Mouse (Mus musculus) layer of hippocampus, adult 11-12 months (tissue): ENCODE data around the gene Flii.

Experiments
- DNase-seq: peaks from one replicate; pipeline ENCODE4 v3.0.0; 2022; ENCODE audit warnings: low spot score

Flii gene

GRCm38 (mm10) chr11:60726601-60727391 lies at the start of gene Flii:
Gene Flii, minus strand, starts transcription at chr11:60727263.
- DNase-seq: peak; percentile 80

DNA sequence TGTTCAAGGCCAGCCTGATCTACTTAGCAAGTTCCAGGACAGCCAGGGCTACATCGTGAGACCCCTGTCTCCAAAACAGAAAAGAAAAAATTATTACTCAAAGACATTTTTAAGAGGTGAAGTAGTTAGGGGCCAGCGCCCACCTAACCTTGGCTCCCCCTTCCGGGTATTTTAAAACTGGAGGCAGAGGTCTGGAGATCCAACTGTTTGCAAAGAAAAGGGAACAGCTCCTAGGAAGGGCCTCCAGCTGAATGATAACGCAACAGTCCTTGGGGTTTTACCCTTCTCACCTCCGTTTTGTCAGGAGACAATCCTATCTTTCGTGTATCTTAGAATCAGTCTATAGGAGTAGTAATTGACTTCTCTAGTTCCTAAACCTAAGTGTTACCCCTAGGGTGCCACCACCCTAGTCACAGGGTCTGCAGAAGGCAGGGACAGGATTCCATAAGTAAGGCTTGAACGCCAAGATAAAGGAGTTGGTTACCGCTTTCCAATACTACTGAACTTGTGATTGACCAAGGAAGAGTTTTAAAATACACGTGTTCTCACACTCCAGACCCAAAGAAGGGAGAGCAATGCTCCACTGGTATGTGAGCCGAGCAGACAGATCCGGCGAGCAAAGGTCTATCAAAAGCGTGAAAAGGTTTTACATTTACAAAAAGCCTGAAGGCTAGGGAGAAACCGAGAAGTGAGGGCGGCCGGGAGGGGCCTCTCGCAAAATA lies 49.2 kb upstream of the Flii start:
- DNase-seq: no peak

DNA sequence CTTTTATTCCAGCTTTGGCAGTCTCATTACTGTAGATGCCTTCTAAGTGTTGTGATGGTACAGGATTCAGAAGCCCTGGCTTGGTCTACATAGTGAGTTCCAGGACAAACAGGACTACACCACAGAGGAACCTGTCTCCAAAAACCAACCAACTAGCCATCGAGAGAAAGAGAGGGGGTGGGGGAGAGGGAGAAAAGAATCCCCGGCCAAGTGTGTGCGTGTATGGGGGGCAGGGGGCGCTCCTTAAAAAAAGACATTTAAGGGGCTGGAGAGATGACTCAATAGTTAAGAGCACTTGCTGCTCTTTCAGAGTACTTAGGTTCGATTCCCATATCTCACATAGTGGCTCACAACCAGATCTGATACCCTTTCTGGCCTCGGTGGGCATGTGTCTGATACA lies 48.5 kb upstream of the Flii start:
- no peak for DNase-seq

DNA sequence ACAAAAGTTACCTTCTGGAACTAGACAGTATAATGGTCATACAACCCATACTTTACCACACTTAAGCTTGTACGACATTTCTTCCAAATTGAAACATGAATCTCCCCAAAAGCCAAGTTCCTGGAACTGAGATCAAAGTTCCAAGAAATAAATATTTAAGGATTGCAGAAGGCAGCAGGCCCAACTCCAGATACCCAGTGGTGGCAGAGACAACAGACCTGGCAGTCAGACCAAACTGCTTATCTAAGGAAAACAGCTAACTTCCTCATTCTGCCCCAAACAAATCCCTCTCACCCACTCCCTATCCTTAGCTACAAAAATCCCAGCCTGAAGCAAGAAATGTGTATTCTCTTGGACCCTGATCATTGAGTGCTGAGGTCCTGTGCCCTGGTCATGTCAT lies 47.8 kb upstream of the Flii start:
- no peak for DNase-seq

GRCm38 (mm10) chr11:60774158-60774689 lies 47.2 kb upstream of the Flii start:
- no peak for DNase-seq

DNA sequence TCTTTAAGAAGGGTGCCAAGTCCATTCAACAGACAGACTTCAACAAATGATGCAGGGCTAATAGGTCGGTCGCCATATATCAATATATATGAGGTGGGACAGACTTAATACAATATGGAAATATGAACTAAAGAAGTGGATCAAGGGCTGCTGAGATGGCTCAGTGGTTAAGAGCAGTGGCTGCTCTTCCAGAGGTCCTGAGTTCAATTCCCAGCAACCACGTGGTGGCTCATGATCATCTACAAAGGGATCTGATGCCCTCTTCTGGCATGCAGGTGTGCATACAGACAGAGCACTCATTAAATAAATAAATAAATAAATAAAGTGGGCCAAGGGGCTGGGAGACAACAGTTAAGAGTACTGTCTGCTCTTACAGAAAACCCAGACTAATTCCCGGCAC lies 45.1 kb upstream of the Flii start:
- no peak for DNase-seq

GRCm38 (mm10) chr11:60770776-60771175 lies 43.7 kb upstream of the Flii start:
- DNase-seq: no peak

- no peak for DNase-seq
These were observed 42.3 kb upstream of the Flii start for GRCm38 (mm10) chr11:60769322-60769721.

GRCm38 (mm10) chr11:60766969-60767368 lies 39.9 kb upstream of the Flii start:
- DNase-seq: no peak

DNA sequence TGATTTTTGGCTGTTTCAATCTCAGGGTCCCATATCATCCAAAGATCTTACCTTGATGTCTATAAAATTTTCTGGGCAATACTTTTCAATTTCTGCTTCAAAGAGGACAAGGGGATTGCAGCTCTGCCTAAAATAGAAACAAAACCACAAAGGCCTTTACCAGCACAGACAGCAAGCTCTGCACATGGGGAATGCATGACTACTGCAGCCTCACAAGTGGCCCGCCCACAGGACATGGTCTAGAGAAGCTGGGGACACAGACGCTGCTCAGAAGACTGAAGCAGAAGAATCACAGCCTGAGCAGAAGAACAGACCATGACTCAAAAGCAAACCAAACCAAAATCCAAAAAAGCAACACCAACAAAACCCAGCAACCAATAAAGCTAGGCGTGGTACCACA lies 34.6 kb upstream of the Flii start:
- DNase-seq: no peak

DNA sequence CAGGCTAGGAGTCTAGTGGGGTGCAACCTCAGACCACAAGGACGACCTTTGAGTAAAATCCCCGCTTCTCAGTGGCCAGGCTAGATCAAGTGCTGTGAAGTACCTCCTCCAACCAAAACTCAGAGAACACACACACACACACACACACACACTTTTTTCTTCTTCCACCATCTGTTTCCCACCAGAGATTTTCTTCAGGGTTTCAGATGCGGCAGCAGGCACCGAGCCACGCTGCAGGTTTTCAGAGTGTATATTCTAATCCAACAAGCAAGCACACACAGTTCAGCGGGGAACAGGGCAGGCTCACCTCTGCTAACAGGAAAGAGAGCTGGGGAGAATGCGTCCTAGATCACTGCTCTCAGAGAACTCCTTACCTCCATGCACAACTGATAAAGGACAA lies 28.5 kb upstream of the Flii start:
- DNase-seq: no peak

DNA sequence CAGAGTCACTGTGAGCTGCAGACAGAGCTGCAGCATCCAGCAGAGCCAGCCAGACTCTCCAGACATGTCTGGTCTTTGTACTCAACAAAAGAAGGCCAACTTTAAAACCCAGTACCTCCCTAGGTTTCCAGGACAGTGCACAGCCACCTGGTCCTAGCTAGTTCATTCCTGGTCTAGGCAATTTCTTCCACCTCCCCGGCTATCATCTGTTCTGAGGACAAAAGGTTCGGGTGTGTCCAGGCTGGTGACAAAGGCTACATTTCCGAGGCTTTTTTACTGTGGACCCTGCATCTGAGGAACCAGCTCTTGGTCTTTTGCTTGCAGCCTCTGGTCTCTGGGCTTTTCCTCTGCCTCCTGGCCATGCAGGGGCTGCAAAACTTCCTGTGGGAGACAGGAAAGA lies 13.3 kb upstream of the Flii start:
- DNase-seq: no peak

- DNase-seq: no peak
These were observed 10.4 kb upstream of the Flii start for GRCm38 (mm10) chr11:60737450-60737849.

- no peak for DNase-seq
These were observed 9.4 kb upstream of the Flii start for GRCm38 (mm10) chr11:60736491-60736890.

- DNase-seq: no peak
These were observed 8.1 kb upstream of the Flii start for GRCm38 (mm10) chr11:60735191-60735590.

DNA sequence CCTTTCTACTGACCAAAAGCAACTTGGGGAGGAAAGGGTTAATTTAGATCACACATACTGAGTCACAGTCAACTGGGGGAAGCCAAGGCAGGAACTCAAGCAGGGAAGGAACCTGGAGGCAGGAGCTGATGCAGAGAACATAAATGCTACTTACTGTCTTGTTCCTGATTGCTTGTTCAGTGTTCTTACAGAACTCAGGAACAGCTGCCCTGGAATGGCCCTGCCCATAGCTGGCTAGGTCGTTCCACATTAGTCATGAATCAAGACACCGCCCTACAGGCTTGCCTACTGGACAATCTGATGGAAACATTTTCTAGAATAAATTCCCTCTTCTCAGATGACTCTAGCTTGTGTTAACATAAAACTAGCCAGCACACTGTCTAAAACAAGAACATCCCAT lies 7.1 kb upstream of the Flii start:
- no peak for DNase-seq

DNA sequence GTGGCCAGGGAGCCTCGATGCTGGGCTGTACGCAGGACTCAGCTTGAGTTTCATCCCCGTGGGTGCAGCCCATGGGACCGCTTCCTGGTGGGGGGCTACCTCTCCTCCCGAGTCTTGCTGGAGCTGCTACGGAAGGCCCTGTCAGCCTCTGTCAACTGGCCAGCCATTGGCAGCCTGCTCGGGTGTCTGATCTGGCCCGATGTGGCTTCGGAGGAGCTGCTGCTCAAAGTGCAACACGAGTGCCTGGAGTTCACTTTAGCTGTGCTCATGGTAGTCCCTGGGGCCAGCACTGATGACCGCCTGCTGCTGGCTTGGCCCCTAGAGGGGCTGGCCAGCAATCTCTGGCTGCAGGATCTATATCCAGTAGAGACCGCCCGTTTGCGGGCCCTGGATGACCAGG lies 4.2 kb upstream of the Flii start:
- DNase-seq: no peak

- no peak for DNase-seq
These were observed 3.1 kb upstream of the Flii start for GRCm38 (mm10) chr11:60730169-60730568.

DNA sequence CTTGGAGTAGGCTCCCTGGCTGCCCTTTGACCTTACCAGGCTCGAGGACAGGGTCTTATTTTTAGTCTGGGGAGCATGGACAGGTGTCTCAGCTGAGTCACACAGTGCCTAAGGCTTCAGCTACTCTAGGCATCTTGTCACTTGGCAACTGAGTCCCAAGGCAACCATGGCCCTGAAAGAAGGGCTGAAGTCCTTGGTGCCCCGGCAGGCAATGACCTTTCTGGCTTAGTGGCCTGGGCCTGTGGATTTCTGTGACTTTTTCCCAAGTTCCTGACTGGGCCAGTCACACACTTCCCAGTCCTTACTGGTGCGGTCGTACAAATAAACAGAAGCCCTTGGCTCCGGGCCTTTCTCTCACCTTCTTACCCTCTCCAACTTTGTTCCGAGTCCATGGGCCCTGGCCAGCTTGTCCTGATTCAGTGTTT lies 2.2 kb upstream of the Flii start:
- DNase-seq: no peak

DNA sequence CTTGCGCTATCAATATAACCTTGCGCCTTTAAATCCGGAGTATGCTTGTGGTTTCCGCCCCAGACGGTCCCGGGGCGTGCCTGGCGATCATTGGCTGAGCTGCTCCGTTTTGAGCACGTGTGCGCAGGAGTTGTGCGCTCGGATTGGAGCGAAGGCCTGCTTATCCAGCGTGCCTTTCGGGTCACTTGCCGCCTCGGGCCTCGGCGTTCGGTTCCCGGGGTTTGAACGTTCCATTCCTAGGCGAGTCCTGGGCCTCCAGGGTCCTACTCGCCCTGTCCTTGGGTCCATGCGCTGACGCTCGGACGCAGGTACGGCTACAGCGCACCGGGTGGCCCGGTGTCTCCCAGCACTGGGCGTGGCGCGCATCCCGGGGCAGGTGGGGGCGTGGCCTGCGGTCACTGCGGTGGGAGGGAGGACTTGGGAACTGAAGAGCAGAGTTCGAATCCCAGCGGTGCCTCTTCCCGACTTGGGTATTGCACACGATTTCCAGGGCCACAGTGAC lies 1.2 kb upstream of the Flii start, which contains the start of gene Mief2:
Gene Mief2 (plus strand): TSS at position 139 of the 502 bp plus-strand sequence.
- peak; percentile 96 for DNase-seq

DNA sequence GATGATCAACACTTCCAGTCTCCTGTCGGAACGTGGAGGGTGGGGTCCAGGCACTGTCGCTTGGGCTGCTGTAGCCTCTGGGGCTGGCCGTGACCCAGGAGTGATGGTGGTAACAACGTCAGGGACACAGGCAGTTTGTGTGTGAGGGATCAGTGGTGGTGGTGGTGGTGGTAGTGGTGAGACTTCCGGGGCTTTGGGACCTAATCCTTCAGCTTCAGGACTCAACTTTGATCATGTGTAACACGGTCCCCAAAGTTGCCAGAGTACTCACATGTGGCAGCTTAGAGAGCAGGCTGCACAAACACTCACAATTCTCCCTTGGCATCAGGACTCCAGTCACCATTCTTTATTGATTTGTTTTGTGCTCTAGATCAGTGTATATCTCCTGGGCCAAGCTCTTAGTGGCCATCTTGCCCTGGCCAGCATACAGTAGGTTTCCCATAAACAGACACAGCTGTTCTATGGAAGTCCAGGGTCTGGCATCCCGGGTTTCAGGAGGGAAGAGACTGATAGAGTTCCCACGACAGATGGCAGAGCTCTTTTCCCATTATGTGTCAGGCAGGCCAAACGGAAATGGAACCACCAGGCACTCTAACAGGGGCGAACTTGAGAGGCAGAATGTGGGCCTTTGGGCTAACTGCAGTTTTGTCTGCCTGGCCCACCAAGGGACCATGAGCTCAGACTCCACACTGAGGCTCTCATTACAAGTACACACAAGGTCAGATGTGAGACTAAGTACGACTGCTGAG lies 503 bp upstream of the Flii start:
- DNase-seq: no peak

DNA sequence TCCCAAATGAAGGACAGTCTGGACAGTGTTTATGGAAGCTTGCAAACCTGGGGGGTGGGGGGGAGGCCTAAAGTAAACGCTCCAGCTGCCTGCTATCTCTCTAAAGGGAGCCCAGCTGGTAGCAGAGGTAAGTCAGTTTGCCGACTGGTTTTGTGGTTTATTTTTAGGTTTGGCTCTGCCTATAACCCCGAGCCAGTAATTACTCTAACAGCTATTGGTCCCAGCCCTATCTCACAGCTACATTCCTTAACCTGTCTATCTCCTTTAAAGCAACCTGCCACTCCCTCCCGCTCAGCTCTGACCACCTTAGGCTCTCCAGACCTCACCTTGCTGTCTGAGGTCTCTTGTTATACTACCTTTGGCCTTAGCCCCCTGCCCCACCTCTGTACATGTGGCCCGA lies 7.8 kb downstream of the Flii start:
- no peak for DNase-seq
